Mouse (Mus musculus): Measurements from ENCODE around the gene Cish.
"Not testable (repeated sequence)": the region's sequence is repeated elsewhere in the genome, so short reads cannot be mapped to it uniquely, and the experiment has no call there.

Cish gene

GRCm38 (mm10) chr9:107298059-107298780 lies 2.4 kb downstream of the Cish start:
- DNase-seq (ENCODE audit: extremely low read depth, low read depth), result no peak

GRCm38 (mm10) chr9:107298876-107299275 lies 3.0 kb downstream of the Cish start:
- DNase-seq (ENCODE audit: extremely low read depth, low read depth), result no peak

GRCm38 (mm10) chr9:107299783-107300182 lies 4.0 kb downstream of the Cish start:
- no peak for DNase-seq (ENCODE audit: extremely low read depth, low read depth)

- DNase-seq (ENCODE audit: extremely low read depth, low read depth), result no peak
Measured at GRCm38 (mm10) chr9:107300224-107300973, 4.6 kb downstream of the Cish start.

- no peak for DNase-seq (ENCODE audit: extremely low read depth, low read depth)
Measured at GRCm38 (mm10) chr9:107301554-107302331, 5.9 kb downstream of the Cish start.

GRCm38 (mm10) chr9:107302592-107302991 lies 6.8 kb downstream of the Cish start:
- no peak for DNase-seq (ENCODE audit: extremely low read depth, low read depth)

- no peak for DNase-seq (ENCODE audit: extremely low read depth, low read depth)
Measured at GRCm38 (mm10) chr9:107303121-107303820, 7.4 kb downstream of the Cish start.

GRCm38 (mm10) chr9:107303900-107304299 lies 8.1 kb downstream of the Cish start:
- no peak for DNase-seq (ENCODE audit: extremely low read depth, low read depth)

GRCm38 (mm10) chr9:107304383-107304782 lies 8.6 kb downstream of the Cish start:
- DNase-seq (ENCODE audit: extremely low read depth, low read depth), result no peak

GRCm38 (mm10) chr9:107305012-107305411 lies 9.2 kb downstream of the Cish start:
- DNase-seq (ENCODE audit: extremely low read depth, low read depth), result no peak

- no peak for DNase-seq (ENCODE audit: extremely low read depth, low read depth)
Measured at GRCm38 (mm10) chr9:107305601-107306542, 10.0 kb downstream of the Cish start.

- not testable (repeated sequence) for DNase-seq (ENCODE audit: extremely low read depth, low read depth)
Measured at GRCm38 (mm10) chr9:107306673-107307072, 10.8 kb downstream of the Cish start.

- DNase-seq (ENCODE audit: extremely low read depth, low read depth), result no peak
Measured at GRCm38 (mm10) chr9:107307099-107307872, 11.5 kb downstream of the Cish start.

GRCm38 (mm10) chr9:107307886-107308285 lies 12.1 kb downstream of the Cish start:
- no peak for DNase-seq (ENCODE audit: extremely low read depth, low read depth)

- DNase-seq (ENCODE audit: extremely low read depth, low read depth), result no peak
Measured at GRCm38 (mm10) chr9:107308346-107309000, 12.6 kb downstream of the Cish start.

GRCm38 (mm10) chr9:107309171-107309570 lies 13.3 kb downstream of the Cish start:
- no peak for DNase-seq (ENCODE audit: extremely low read depth, low read depth)

GRCm38 (mm10) chr9:107309600-107309999 lies 13.8 kb downstream of the Cish start:
- DNase-seq (ENCODE audit: extremely low read depth, low read depth), result no peak

- peak; percentile 90 for DNase-seq (ENCODE audit: extremely low read depth, low read depth)
Measured at GRCm38 (mm10) chr9:107312811-107313584, 17.2 kb downstream of the Cish start.

Data from MEL-GATA-1-ER (cell line).